Mouse (Mus musculus) gastrocnemius, adult 2 months (tissue): Measurements from ENCODE around the gene Tcf7l2. TPM values are rescaled to one million over a fixed set of nuclear protein-coding genes. Genes with fewer than 3 reads are reported as not detected.
A peak's percentile ranks its signal among the peaks of the same experiment; 100 is the strongest.

Source experiments
- DNase-seq: peaks from one replicate; pipeline ENCODE4 v3.0.0; 2022
- H3K27ac ChIP-seq: fragments of 200-600 bp; 2 replicates; pipeline ENCODE4 v1.8.1; 2022; ENCODE audit warnings: mild to moderate bottlenecking
- H3K4me3 ChIP-seq: fragments of 200-600 bp; 2 replicates; pipeline ENCODE4 v1.8.1; 2022; ENCODE audit warnings: mild to moderate bottlenecking, moderate library complexity
- CTCF ChIP-seq: fragments of 200-600 bp; IDR thresholded peaks from 2 replicates; pipeline ENCODE4 v1.8.1; 2022; ENCODE audit warnings: antibody characterized with exemption, mild to moderate bottlenecking, moderate library complexity
- intact Hi-C: fragments of 180-260 bp; cut with DNase I; formaldehyde crosslinking; loops from one replicate; pipeline ENCODE4 v1.15.1; 2025
- total RNA-seq, 2 experiments: library from RNA; stranded (reverse); gene quantifications; 2 replicates each; pipeline ENCODE4 v1.2.3; 2021

Tcf7l2 gene
- total RNA-seq, 2 experiments from 2014 or later = 10.3 to 11.0 TPM

DNA sequence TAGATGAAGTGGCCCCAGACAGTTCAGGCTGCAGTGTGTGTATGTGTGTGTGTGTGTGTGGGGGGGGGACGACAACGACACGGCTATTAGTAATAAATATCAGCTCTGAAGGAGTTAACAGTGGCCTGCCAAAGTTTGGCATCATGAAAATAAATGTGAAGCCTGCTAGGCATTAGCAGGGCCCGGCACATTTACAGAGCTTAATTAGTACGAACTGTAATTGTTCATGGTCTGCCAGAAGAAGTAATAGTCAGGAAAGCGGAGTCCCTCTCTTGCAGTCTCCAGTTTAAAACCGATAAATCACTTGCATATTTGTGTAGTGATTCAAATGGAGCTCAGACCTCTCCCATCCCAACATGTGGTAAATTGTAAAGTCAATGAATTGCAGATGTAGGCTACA lies 7.9 kb downstream of the Tcf7l2 start:
- peak overlapping the region; percentile 32; the same call in 1 of the 2 replicates for H3K4me3 ChIP-seq
- no peak for TF ChIP-seq CTCF
- no peak overlapping the region for H3K27ac ChIP-seq
- no peak for DNase-seq
- intact Hi-C loops = loop anchor here (10.0 kb wide), 2 partner anchors 335 to 545 kb away; no protein-coding TSS in a partner anchor

DNA sequence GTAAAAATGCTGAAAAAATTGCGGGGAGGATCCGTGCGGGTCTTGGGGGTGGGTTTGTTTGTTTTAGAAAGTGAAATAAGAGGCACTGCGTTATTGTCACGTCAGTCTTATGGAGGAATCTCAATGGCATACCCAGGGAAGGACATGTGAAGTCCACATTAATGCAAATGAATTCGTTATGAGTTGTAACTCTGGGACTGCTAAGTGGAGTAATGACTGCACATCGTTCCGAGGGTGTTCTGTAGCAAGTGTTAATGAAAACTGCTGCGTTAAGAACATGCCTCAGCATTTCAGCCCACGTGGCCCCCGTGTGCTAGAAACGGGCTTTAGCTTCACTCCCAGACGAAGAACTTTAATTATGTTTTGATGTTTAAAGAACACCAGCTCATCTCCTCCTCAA lies 8.4 kb downstream of the Tcf7l2 start:
- no peak overlapping the region for H3K4me3 ChIP-seq
- DNase-seq = no peak
- TF ChIP-seq CTCF = no peak
- intact Hi-C loops = no loop called here
- H3K27ac ChIP-seq = no peak overlapping the region

DNA sequence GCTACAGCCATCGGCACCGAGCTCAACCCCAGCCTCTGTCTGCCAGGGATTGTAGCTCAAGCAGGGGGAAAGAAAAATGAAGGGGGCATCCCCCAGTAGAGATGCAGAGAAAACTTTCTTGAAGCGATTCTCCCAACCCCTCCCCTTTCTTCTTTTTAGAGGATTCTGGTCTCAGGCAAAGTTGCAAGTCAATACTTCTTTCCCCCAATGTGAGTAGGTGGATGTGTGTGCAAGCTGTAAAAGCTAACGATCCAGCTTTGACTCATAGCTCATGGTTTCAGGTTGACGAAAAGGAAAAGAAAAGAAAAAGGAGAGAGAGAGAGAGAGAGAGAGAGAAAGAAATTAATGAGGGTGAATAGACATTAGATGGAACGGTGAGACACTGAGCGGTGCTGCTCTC lies 8.8 kb downstream of the Tcf7l2 start:
- no peak overlapping the region for H3K4me3 ChIP-seq
- H3K27ac ChIP-seq = no peak overlapping the region
- no peak for TF ChIP-seq CTCF
- intact Hi-C loops = no loop called here
- DNase-seq = no peak

DNA sequence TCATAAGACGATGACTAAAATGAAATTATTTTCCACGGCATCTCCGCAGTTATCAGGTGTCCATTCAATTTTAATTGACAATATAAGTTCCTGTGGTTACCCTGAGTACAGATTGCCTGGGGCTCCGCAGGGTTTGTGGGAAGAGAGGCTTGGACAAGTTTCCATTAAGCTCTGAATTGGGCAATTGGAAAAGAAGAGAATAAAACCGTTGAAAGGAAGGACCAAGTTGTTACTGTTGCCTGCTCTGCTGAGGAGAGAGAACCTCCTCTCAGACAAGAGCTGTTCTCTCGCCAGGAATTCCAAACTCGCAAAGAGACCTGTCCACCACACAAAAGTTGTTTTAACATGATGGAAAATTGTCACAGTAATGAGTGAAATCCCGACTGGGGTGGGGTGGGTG lies 11.2 kb downstream of the Tcf7l2 start:
- TF ChIP-seq CTCF = no peak
- no peak overlapping the region for H3K27ac ChIP-seq
- DNase-seq = no peak
- no peak overlapping the region for H3K4me3 ChIP-seq
- intact Hi-C loops = no loop called here

DNA sequence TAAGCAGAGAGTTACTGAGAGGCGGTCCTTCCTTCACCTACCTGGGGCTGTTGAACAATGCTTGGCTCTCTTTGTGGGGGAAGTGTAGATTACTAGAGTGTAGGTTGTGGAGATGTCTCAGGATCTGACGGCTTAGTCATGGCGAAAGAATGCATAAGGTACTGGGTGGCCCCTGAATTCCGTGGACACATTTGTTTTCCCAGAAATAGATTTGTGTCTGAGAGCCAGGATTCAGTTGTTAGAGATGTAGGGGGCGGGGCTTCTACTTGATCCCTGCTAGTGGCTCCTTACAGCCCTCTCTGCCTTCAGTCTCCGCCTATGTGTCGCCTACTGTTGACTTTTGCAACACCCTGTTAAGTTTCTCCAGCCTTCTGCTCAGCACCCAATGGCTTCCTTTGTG lies 12.7 kb downstream of the Tcf7l2 start:
- no peak overlapping the region for H3K4me3 ChIP-seq
- no peak for DNase-seq
- no peak for TF ChIP-seq CTCF
- intact Hi-C loops = no loop called here
- no peak overlapping the region for H3K27ac ChIP-seq

DNA sequence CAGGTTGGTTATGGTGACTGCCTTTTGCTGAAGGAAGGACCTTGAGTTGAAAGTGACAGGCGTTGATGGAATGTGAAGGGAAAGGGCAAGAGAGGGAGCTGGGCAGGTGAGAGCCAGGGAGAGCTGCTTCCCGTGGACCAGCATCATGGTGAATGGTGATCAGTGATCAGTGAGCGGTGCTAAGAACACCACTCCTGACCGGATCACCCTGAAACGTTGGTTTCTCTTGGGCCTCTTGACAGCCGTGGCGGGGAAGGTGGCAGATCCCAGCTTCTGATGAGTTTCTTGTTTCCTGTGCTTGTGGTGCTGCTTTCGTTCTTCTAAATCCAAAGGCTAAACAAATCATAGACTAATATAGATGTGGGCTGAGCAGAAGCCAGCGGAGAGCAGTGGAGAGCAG lies 13.8 kb downstream of the Tcf7l2 start:
- DNase-seq = no peak
- 0 out of 2 replicates have a peak overlapping the region, but pooled peaks have one; percentile 94 for H3K27ac ChIP-seq
- intact Hi-C loops = no loop called here
- H3K4me3 ChIP-seq = no peak overlapping the region
- no peak for TF ChIP-seq CTCF

DNA sequence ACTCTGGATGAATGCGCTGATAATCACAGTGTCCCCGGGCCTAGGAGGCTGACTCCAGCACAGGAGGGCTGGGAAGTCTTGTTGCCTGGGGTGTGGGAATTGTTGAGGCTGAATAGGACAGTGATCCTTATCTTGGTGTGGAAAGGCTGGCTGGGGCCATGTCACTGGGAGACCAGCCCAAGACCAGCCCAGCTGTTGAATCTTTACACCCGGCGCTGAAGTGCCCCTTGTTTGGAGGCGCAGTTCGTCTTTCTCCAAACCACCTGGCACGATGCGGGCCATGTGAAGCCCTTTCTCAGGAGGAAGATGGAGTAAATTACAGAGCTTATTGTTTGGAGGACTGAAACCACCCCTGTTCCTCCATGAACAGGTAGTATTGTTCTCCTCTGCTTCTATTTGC lies 15.1 kb downstream of the Tcf7l2 start:
- Histone ChIP-seq H3K4me3 (peak overlapping the region; percentile 54), H3K27ac (peak overlapping the region; percentile 94)
- intact Hi-C loops = no loop called here
- DNase-seq = peak; percentile 53
- TF ChIP-seq CTCF = no peak

DNA sequence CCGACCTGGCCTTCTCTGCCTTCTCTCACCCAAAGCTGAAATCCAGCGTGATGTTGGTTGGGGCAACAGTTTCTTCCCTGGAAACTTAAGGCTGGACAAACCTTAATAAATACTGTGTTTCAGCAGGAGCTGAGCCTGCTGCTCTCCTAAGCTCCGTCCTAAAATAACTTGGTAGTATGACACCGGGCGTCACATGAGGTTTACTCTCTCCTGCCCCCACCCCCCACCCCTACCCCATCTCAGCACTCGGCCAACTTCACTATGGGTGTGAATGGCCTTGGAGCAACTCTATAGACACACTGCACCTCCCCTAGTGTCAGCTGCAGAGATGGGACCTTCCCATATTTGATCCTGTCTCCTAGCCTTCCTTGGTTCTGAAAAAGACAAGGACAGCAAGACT lies 15.8 kb downstream of the Tcf7l2 start:
- Histone ChIP-seq H3K27ac (peak overlapping the region; percentile 94), H3K4me3 (peak overlapping the region; percentile 54)
- peak; percentile 5; the same call in 1 of the 2 replicates for TF ChIP-seq CTCF
- DNase-seq = peak; percentile 53
- intact Hi-C loops = no loop called here

DNA sequence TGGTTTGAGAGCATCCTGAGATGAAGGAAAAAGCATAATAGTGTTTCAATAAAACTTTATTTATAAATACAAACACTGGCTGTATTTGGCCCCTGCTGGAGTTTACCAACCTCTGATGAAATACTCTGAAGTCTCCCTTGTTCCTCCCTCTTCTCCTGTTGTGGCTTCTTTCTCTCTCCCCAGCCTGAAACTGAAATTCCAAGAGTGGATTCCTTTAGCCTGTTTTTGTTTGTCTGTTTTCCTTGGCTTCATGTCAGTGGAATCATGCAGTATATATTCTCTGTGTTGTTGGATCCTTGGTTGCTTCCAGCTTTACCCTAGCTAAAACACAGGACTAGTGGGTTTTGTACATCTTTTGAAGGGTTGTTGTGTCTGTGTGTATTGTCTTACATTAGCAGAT lies 16.5 kb downstream of the Tcf7l2 start:
- TF ChIP-seq CTCF = no peak
- Histone ChIP-seq H3K27ac (peak overlapping the region; percentile 94), H3K4me3 (no peak overlapping the region)
- intact Hi-C loops = no loop called here
- DNase-seq = no peak

DNA sequence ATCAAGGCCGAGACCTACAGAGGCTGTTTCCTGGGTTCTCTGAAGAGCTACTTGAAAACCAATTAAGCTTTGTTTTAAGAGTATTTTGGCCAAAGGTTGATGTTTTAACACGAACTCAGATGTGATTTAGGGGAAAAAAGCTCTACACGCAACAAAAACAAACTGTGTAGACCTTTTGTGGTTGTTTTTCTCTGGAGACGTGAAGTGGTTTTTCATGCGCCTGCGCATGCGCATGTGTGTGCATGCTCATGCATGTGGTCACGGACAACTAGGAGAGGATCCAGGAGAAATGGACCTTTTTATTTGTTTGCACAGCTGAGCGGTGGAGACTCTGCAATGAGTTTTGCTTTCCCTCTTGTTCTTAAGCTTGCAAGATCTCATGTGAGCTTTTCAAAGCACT lies 17.4 kb downstream of the Tcf7l2 start:
- intact Hi-C loops = no loop called here
- Histone ChIP-seq H3K27ac (peak overlapping the region; percentile 94), H3K4me3 (no peak overlapping the region)
- no peak for DNase-seq
- TF ChIP-seq CTCF = no peak

DNA sequence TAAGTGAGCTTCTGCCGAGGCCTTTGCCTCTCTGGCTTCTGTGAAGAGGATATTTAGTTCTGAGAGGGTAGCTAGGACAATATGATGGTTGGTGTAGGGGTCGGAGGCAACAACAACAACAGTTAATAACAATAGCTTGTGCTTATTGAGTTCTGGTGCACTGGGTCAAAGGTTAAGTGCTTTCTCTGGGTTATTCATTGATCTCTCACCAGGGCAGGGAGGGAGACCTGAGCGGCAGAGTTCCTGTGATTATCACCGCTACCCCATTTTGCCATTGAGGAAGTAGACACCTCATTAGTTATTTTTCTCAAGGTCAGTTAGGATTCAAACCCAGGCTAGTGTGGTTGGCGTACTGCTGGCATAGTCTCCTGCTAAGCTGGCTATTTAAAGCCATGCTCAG lies 19.5 kb downstream of the Tcf7l2 start:
- DNase-seq = no peak
- no peak for TF ChIP-seq CTCF
- intact Hi-C loops = no loop called here
- H3K4me3 ChIP-seq = no peak overlapping the region
- peak overlapping the region; percentile 75 for H3K27ac ChIP-seq

DNA sequence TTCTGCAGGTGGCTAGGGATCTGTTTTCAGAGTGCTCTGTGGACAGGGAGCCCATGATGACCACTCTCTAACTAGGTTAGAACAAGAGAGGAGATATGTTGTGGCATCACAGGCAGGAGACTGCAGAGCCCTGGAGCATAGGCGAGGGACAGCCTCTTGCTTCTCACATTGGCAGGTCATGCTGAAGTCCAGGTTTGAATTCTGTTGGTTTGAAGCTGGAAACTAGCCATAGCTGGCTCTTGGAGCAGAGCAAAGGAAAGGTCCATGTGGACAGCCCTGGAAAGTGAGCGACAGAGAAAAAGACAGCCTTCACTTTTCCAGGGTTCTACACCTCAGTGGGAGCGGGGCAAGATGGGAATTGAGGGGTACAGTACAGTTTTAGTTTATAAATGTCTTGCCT lies 20.6 kb downstream of the Tcf7l2 start:
- no peak for TF ChIP-seq CTCF
- no peak for DNase-seq
- Histone ChIP-seq H3K4me3 (no peak overlapping the region), H3K27ac (peak overlapping the region; percentile 28)
- intact Hi-C loops = no loop called here

DNA sequence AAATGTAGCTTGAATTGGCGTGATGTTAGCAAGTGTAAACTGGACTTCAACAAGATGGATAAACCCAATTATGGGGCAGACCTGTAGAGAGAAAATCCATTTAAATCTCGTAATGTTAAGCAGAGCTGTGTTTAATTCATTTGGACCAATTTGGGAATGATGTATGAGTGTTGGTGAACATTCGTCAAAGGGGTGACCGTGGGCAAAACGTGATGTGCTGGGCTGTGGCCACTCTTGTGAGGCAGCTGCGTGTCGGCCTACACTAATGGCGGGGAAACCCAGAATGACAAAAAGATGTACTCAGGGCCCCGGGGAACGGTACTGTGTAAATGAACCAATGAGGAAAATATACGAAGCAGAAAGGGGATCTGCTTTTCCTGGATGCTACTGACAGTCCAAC lies 24.2 kb downstream of the Tcf7l2 start:
- H3K27ac ChIP-seq = no peak overlapping the region

DNA sequence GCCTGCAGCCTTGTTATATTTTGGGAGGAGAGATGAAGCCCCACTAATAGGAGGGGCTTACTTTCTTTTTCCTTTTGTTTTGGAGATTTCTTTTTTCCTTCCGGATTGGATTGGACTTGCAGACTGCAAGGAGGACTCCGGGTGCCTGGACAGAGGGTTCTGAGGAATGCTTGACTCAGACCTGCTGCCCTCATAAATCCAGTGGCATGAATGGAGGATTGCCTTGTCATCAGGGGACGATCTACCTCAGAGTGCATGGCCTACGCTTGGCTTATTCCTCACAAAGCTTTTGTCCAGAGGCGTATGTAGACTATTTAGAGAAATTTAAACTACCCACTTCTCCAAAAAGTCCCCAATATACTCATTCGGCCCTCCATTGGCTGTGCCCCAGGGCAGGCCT lies 25.5 kb downstream of the Tcf7l2 start:
- H3K27ac ChIP-seq = peak overlapping the region; percentile 61

More for the DNA sequence above, 24.2 kb downstream of the Tcf7l2 start:
- no peak overlapping the region for H3K4me3 ChIP-seq
- intact Hi-C loops = no loop called here
- no peak for DNase-seq
- no peak for TF ChIP-seq CTCF

DNA sequence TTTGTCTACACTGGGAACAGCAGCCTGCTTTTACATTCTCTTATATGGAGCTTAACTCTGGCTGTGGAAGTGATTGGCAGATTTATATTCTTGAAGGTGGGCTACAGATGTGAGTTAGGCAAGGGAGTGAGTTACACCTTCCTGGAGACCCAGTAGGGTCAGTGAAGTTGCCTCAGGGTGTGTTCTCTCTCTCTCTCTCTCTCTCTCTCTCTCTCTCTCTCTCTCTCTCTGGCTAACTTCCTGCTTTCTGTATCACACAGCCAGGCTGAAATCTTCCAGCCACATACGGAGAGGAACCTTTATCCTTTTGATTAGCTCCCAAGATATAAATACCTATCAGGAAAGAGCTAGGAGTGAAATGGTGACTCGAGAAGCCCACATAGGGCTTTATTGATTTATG lies 26.0 kb downstream of the Tcf7l2 start:
- no peak for TF ChIP-seq CTCF
- no peak for DNase-seq
- no peak overlapping the region for H3K4me3 ChIP-seq
- H3K27ac ChIP-seq = peak overlapping the region; percentile 61
- intact Hi-C loops = no loop called here

More for the DNA sequence above, 25.5 kb downstream of the Tcf7l2 start:
- DNase-seq = no peak
- intact Hi-C loops = no loop called here
- no peak for TF ChIP-seq CTCF
- H3K4me3 ChIP-seq = no peak overlapping the region
